Mouse (Mus musculus): Measurements from ENCODE around the gene Zbtb7b. TPM values are rescaled to one million over a fixed set of nuclear protein-coding genes. Genes with fewer than 3 reads are reported as not detected.

The Zbtb7b gene
- polyA plus RNA-seq, 1 experiment = 18.7 TPM

GRCm38 (mm10) chr3:89378394-89379067, 16.0 kb downstream of the Zbtb7b start:
- Histone ChIP-seq H3K4me1 (ENCODE audit: control insufficient read depth, insufficient read depth, low read length) (peaks cover 2% of the 10 kb centered on the region; the same call in 1 of the 2 replicates), H3K4me3 (ENCODE audit: insufficient read depth, low read length) (peak overlapping the region; percentile 47), H3K27ac (ENCODE audit: insufficient read depth, low read length) (peak overlapping the region; percentile 68)
- TF ChIP-seq CTCF (IDR thresholded peaks at IDR 0.05; ENCODE audit: extremely low read depth, insufficient read depth, low read length) = peak; percentile 74
- TF ChIP-seq POLR2A (IDR thresholded peaks at IDR 0.05; ENCODE audit: extremely low read depth, insufficient read depth, low read length) = no peak

GRCm38 (mm10) chr3:89377831-89378230, 16.7 kb downstream of the Zbtb7b start:
- TF ChIP-seq CTCF (IDR thresholded peaks at IDR 0.05; ENCODE audit: extremely low read depth, insufficient read depth, low read length) (no peak), POLR2A (IDR thresholded peaks at IDR 0.05; ENCODE audit: extremely low read depth, insufficient read depth, low read length) (no peak)
- Histone ChIP-seq H3K4me3 (ENCODE audit: insufficient read depth, low read length) (peak overlapping the region; percentile 47; the same call in 1 of the 2 replicates), H3K27ac (ENCODE audit: insufficient read depth, low read length) (no peak overlapping the region), H3K4me1 (ENCODE audit: control insufficient read depth, insufficient read depth, low read length) (peaks cover 2% of the 10 kb centered on the region; the same call in 1 of the 2 replicates)

GRCm38 (mm10) chr3:89373581-89374231, 20.9 kb downstream of the Zbtb7b start:
- H3K4me1 ChIP-seq (ENCODE audit: control insufficient read depth, insufficient read depth, low read length) = peaks cover 2% of the 10 kb centered on the region; the same call in 1 of the 2 replicates
- no peak for TF ChIP-seq CTCF (IDR thresholded peaks at IDR 0.05; ENCODE audit: extremely low read depth, insufficient read depth, low read length)
- no peak for TF ChIP-seq POLR2A (IDR thresholded peaks at IDR 0.05; ENCODE audit: extremely low read depth, insufficient read depth, low read length)
- H3K27ac ChIP-seq (ENCODE audit: insufficient read depth, low read length) = no peak overlapping the region
- H3K4me3 ChIP-seq (ENCODE audit: insufficient read depth, low read length) = no peak overlapping the region

GRCm38 (mm10) chr3:89367338-89367737, 27.2 kb downstream of the Zbtb7b start:
- no peak for TF ChIP-seq CTCF (IDR thresholded peaks at IDR 0.05; ENCODE audit: extremely low read depth, insufficient read depth, low read length)
- no peak for TF ChIP-seq POLR2A (IDR thresholded peaks at IDR 0.05; ENCODE audit: extremely low read depth, insufficient read depth, low read length)
- H3K27ac ChIP-seq (ENCODE audit: insufficient read depth, low read length) = no peak overlapping the region
- H3K4me1 ChIP-seq (ENCODE audit: control insufficient read depth, insufficient read depth, low read length) = no peaks in the 10 kb centered on the region
- no peak overlapping the region for H3K4me3 ChIP-seq (ENCODE audit: insufficient read depth, low read length)

GRCm38 (mm10) chr3:89365486-89366414, 28.8 kb downstream of the Zbtb7b start:
- Histone ChIP-seq H3K4me3 (ENCODE audit: insufficient read depth, low read length) (no peak overlapping the region), H3K4me1 (ENCODE audit: control insufficient read depth, insufficient read depth, low read length) (no peaks in the 10 kb centered on the region), H3K27ac (ENCODE audit: insufficient read depth, low read length) (no peak overlapping the region)
- TF ChIP-seq CTCF (IDR thresholded peaks at IDR 0.05; ENCODE audit: extremely low read depth, insufficient read depth, low read length) (no peak), POLR2A (IDR thresholded peaks at IDR 0.05; ENCODE audit: extremely low read depth, insufficient read depth, low read length) (no peak)

GRCm38 (mm10) chr3:89365153-89365485, 29.5 kb downstream of the Zbtb7b start, which contains the start of gene Dcst1:
Gene Dcst1 (minus strand): TSS chr3:89365253.
- Histone ChIP-seq H3K4me1 (ENCODE audit: control insufficient read depth, insufficient read depth, low read length) (no peaks in the 10 kb centered on the region), H3K27ac (ENCODE audit: insufficient read depth, low read length) (no peak within 1 kb of the TSS), H3K4me3 (ENCODE audit: insufficient read depth, low read length) (no peak within 1 kb of the TSS)
- TF ChIP-seq CTCF (IDR thresholded peaks at IDR 0.05; ENCODE audit: extremely low read depth, insufficient read depth, low read length) = no peak
- TF ChIP-seq POLR2A (IDR thresholded peaks at IDR 0.05; ENCODE audit: extremely low read depth, insufficient read depth, low read length) = no peak

GRCm38 (mm10) chr3:89364631-89365030, 29.9 kb downstream of the Zbtb7b start:
- H3K4me1 ChIP-seq (ENCODE audit: control insufficient read depth, insufficient read depth, low read length) = no peaks in the 10 kb centered on the region
- TF ChIP-seq CTCF (IDR thresholded peaks at IDR 0.05; ENCODE audit: extremely low read depth, insufficient read depth, low read length) = no peak
- TF ChIP-seq POLR2A (IDR thresholded peaks at IDR 0.05; ENCODE audit: extremely low read depth, insufficient read depth, low read length) = no peak
- H3K4me3 ChIP-seq (ENCODE audit: insufficient read depth, low read length) = no peak overlapping the region
- H3K27ac ChIP-seq (ENCODE audit: insufficient read depth, low read length) = no peak overlapping the region

- Histone ChIP-seq H3K27ac (ENCODE audit: insufficient read depth, low read length) (no peak within 1 kb of the TSS), H3K4me1 (ENCODE audit: control insufficient read depth, insufficient read depth, low read length) (no peaks in the 10 kb centered on the region), H3K4me3 (ENCODE audit: insufficient read depth, low read length) (no peak within 1 kb of the TSS)
- TF ChIP-seq CTCF (IDR thresholded peaks at IDR 0.05; ENCODE audit: extremely low read depth, insufficient read depth, low read length) (no peak), POLR2A (IDR thresholded peaks at IDR 0.05; ENCODE audit: extremely low read depth, insufficient read depth, low read length) (no peak)
Observed at GRCm38 (mm10) chr3:89361675-89362074, 32.9 kb downstream of the Zbtb7b start, which contains the start of gene Dcst2. Gene Dcst2 (plus strand): TSS chr3:89361975.

- no peak for TF ChIP-seq CTCF (IDR thresholded peaks at IDR 0.05; ENCODE audit: extremely low read depth, insufficient read depth, low read length)
- no peak for TF ChIP-seq POLR2A (IDR thresholded peaks at IDR 0.05; ENCODE audit: extremely low read depth, insufficient read depth, low read length)
- Histone ChIP-seq H3K4me1 (ENCODE audit: control insufficient read depth, insufficient read depth, low read length) (no peaks in the 10 kb centered on the region), H3K4me3 (ENCODE audit: insufficient read depth, low read length) (no peak overlapping the region), H3K27ac (ENCODE audit: insufficient read depth, low read length) (no peak overlapping the region)
Observed at GRCm38 (mm10) chr3:89360237-89360636, 34.3 kb downstream of the Zbtb7b start.

All from cortical plate, adult 2 months (tissue).